Mouse (Mus musculus) heart, embryonic 11.5 days (tissue): ENCODE data around the gene Sertad4. TPM values are rescaled to one million over a fixed set of nuclear protein-coding genes. Genes with fewer than 3 reads are reported as not detected.

Experiments used
- ATAC-seq: fragments of 200-750 bp; cut with Nextera tagmentation; replicated peaks from 2 replicates; pipeline ENCODE4 v1.8.0; 2017; ENCODE audit warnings: moderate library complexity; ENCODE audit not compliant: insufficient number of reproducible peaks, low FRiP score, low TSS enrichment
- H3K27ac ChIP-seq: fragments of 300-500 bp; sonication (generic); 2 replicates; pipeline ENCODE4 v1.5.1; 2014; ENCODE audit warnings: mild to moderate bottlenecking, low read depth, low read length
- H3K27me3 ChIP-seq: fragments of 300-500 bp; sonication (generic); 2 replicates; pipeline ENCODE4 v1.6.1; 2014; ENCODE audit warnings: mild to moderate bottlenecking, low read length, mixed read lengths; ENCODE audit not compliant: control insufficient read depth, insufficient read depth
- H3K36me3 ChIP-seq: fragments of 300-500 bp; sonication (generic); 2 replicates; pipeline ENCODE4 v1.6.1; 2014; ENCODE audit warnings: mild to moderate bottlenecking, low read length, moderate library complexity, mixed read lengths; ENCODE audit not compliant: control insufficient read depth, insufficient read depth
- H3K4me1 ChIP-seq: fragments of 300-500 bp; sonication (generic); 2 replicates; pipeline ENCODE4 v1.6.1; 2014; ENCODE audit warnings: low read length; ENCODE audit not compliant: control insufficient read depth, insufficient read depth
- H3K4me2 ChIP-seq: fragments of 300-500 bp; sonication (generic); 2 replicates; pipeline ENCODE4 v1.6.1; 2014; ENCODE audit warnings: mild to moderate bottlenecking, moderate library complexity
- H3K4me3 ChIP-seq: fragments of 300-500 bp; sonication (generic); 2 replicates; pipeline ENCODE4 v1.5.1; 2014; ENCODE audit warnings: low read depth, low read length
- H3K9ac ChIP-seq: fragments of 300-500 bp; sonication (generic); 2 replicates; pipeline ENCODE4 v1.6.1; 2014; ENCODE audit warnings: mild to moderate bottlenecking, low read depth, low read length, moderate library complexity
- H3K9me3 ChIP-seq: fragments of 300-500 bp; sonication (generic); replicated peaks from 2 replicates; pipeline ENCODE4 v1.6.1; 2016; ENCODE audit warnings: low read length; ENCODE audit not compliant: control insufficient read depth
- WGBS: fragments of 180-500 bp; shearing (Covaris S2); extraction: QIAGEN DNeasy Blood & Tissue Kit; methylation state at CpG from one replicate; pipeline ENCODE4 v1.1.7; 2014; ENCODE audit not compliant: insufficient replicate concordance; 5-methylcytosine and 5-hydroxymethylcytosine counted together
- polyA plus RNA-seq: library from polyadenylated mRNA; unstranded; fragments of >200 nt; fragmentation: Nextera tagmentation; extraction: Ambion mirVana; gene quantifications from 2 replicates; pipeline ENCODE4 v1.2.1, GENCODE M21; 2014

The Sertad4 gene
- polyA plus RNA-seq, 1 experiment from 2014 or later: 8.9 TPM

DNA sequence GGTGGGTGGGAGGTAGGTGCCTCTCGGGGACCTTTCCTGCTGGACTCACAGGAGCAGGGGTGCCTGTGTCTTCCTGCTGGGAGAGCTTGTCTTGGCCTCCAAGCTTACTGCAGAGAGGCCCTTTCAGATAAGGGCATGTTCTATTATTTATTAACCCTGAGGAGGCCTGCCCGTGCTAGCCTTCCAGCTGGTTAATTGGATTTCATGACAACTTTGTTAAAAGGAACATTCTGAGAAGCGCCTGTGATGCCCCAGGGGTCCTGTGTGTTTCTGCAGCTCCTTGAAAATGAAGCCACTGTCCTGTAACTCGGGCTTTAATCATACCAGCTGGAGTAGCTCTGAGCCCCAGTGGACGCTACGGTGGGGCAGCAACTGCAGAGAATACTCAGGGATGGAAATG, 25.1 kb downstream of the Sertad4 start:
- peaks cover 22% of the 10 kb centered on the region for H3K27me3 ChIP-seq
- no peak overlapping the region for H3K4me3 ChIP-seq
- H3K36me3 ChIP-seq: no peaks in the 10 kb centered on the region
- no peaks in the 10 kb centered on the region for H3K9me3 ChIP-seq
- H3K4me2 ChIP-seq: no peak overlapping the region
- peaks cover 27% of the 10 kb centered on the region for H3K4me1 ChIP-seq
- H3K27ac ChIP-seq: no peak overlapping the region
- no peak for ATAC-seq
- 0 out of 2 replicates have a peak overlapping the region, but pooled peaks have one; percentile 5 for H3K9ac ChIP-seq
- WGBS: 26% methylated on average over 6 of the region's 6 CpGs

DNA sequence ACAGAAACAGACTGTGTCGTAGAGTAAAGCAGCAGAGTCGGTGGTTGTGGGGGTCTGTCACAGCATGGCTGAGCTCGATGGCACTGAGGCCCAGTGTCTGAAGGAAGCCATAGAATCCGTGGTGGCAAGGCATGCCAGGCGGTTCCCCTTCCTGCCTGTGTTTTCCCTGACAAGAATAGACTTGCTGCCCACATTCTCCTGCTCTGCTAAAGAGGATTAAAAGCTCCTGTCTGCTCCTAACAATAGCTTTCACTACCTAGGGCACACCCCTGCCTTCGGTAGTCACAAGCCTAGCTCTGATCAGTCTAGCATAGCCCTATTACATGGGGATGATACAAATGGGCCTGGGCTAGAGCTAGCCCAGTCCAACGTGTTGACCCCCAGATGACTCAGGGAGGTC, 26.6 kb downstream of the Sertad4 start:
- Histone ChIP-seq H3K4me3 (no peak overlapping the region), H3K4me1 (peaks cover 18% of the 10 kb centered on the region), H3K9me3 (no peaks in the 10 kb centered on the region), H3K9ac (no peak overlapping the region), H3K4me2 (no peak overlapping the region), H3K27ac (no peak overlapping the region), H3K27me3 (peaks cover 17% of the 10 kb centered on the region), H3K36me3 (no peaks in the 10 kb centered on the region)
- 56% methylated on average over 7 of the region's 7 CpGs for WGBS
- ATAC-seq: no peak

DNA sequence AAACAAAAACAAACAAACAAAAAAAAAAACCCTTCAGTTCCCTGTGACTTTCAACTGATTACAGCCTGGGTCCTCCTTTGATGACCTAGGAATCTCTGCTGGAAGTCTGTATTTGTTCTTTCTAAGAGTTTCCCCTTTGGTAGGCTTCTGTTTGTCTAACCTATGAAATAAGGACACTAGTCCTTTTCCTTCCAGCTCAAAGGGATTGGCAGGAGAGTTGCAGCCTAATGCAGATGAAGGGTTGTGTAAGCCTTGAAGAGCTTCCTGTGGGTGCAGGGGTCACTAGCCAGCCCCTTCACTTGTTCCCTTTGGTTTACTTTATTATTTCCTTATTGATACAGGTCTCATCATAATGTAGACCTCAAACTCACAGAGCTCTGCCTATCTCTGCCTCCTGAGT, 27.6 kb downstream of the Sertad4 start:
- no peak for ATAC-seq
- H3K4me1 ChIP-seq: peaks cover 19% of the 10 kb centered on the region

DNA sequence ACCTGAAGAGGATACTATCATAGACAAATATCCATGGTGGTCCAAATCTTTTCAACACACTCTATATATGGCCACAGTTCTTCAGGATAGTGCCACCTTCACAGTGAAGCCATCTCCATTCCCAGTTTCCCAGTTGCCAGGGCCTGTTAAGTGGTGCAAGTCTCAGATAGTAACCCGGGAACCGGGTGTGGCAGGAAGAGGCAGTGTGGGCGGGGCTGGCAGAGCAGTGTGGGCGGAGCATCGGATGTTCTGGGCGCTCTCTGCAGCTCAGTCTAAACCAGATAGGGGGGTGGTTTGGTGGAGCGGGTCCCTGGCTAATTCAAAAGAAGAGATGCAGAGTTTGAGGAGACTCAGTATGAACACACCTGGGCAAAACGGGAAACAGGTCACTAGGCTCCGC, 29.8 kb downstream of the Sertad4 start:
- Histone ChIP-seq H3K27ac (no peak overlapping the region), H3K27me3 (no peaks in the 10 kb centered on the region), H3K9ac (no peak overlapping the region), H3K9me3 (no peaks in the 10 kb centered on the region), H3K4me2 (no peak overlapping the region), H3K36me3 (no peaks in the 10 kb centered on the region), H3K4me3 (no peak overlapping the region), H3K4me1 (peaks cover 24% of the 10 kb centered on the region)
- WGBS: 19% methylated on average over 9 of the region's 9 CpGs
- ATAC-seq: no peak

More for the DNA sequence above, 27.6 kb downstream of the Sertad4 start:
- Histone ChIP-seq H3K4me3 (no peak overlapping the region), H3K9me3 (no peaks in the 10 kb centered on the region), H3K4me2 (no peak overlapping the region), H3K27ac (no peak overlapping the region), H3K27me3 (peaks cover 7% of the 10 kb centered on the region), H3K9ac (no peak overlapping the region), H3K36me3 (no peaks in the 10 kb centered on the region)

DNA sequence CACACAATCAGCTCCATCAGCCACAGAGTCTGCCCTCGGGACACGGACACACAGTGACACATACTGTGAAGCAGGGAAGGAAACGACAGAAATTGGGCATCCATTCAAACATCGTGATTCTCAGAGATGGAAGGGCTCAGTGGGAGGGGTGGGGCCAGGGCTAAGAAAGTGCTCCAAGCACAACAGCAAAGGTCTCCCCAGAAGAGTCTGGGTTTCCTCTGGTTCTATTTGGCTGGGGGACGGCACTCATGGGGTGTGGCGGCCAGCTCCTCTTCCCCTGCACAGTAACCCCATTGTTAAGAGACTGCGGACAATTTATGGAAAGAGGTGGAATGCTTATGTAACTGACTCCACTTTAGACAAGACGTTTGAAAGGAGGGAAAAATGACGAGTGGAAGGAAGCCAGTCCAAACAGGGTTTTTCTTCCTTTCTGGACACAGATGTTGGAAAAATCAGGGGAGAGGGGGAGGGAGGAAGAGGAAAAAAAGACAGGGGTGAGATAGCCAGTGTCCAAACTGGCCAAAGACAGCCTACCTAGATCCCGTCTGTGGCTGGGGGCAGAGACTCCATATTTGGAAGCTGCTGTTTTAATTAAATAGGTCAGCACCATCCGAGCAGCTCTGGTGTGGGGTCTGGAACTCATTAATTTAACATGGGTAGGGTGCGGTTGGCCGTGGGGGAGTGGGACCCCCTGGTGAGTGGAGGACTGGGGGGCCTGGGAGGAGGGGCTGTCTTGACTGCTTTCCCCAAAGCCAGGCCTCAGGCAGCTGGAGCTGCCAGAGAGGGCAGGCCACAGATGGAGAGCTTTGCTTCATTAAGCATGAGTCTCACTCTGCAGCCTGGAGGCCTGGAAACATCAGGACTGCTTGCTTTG, 32.7 kb downstream of the Sertad4 start:
- H3K9ac ChIP-seq: 0 out of 2 replicates have a peak overlapping the region, but pooled peaks have one; percentile 28
- H3K4me2 ChIP-seq: peak overlapping the region; percentile 31
- H3K9me3 ChIP-seq: no peaks in the 10 kb centered on the region
- peak; percentile 80 for ATAC-seq
- H3K27me3 ChIP-seq: peaks cover 2% of the 10 kb centered on the region; the same call in 1 of the 2 replicates
- peaks cover 19% of the 10 kb centered on the region for H3K4me1 ChIP-seq
- 28% methylated on average over 13 of the region's 13 CpGs for WGBS
- H3K36me3 ChIP-seq: no peaks in the 10 kb centered on the region
- H3K27ac ChIP-seq: peak overlapping the region; percentile 82
- no peak overlapping the region for H3K4me3 ChIP-seq

DNA sequence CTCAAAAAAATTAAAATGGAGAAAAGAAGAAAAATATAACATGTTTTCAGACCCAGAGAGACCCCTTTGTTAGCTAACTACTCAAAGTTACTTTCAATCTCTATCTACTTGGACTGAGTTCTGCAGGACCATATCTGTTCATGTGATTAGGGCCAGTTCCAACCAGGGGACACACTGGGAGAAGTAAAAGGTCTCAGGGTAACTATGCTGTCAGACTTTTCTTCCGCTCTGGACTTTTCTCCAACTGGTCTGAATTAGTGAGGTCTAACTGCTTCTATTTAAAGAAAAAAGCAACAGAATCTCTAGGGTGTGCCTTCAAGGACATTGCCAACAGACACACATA, 33.3 kb downstream of the Sertad4 start:
- H3K4me3 ChIP-seq: no peak overlapping the region
- 0 out of 2 replicates have a peak overlapping the region, but pooled peaks have one; percentile 28 for H3K9ac ChIP-seq
- peak overlapping the region; percentile 27 for H3K4me2 ChIP-seq
- H3K9me3 ChIP-seq: no peaks in the 10 kb centered on the region
- H3K36me3 ChIP-seq: no peaks in the 10 kb centered on the region
- ATAC-seq: no peak; the same call in 1 of the 2 replicates
- WGBS: 65% methylated on average over 1 of the region's 1 CpGs
- H3K27me3 ChIP-seq: peaks cover 2% of the 10 kb centered on the region; the same call in 1 of the 2 replicates
- peak overlapping the region; percentile 82 for H3K27ac ChIP-seq
- peaks cover 19% of the 10 kb centered on the region for H3K4me1 ChIP-seq

DNA sequence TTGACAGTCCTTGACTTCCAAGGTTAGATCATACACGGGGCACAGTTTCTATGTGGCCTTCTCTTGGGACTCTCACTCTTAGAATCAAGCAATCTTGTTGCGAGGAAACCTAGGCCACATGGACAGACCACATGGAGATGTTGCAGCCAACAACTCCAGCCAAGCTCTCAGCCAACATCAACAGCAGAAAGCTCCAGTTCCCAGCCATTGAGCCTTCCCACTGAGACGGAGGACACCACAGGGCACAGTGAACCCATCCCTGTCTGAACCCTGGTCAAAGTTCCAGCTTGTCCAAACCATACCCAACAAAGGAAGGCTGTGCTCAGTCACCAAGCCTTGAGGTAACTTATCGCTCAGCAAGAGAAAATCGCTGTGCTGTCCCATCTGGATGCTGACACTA, 37.2 kb downstream of the Sertad4 start:
- Histone ChIP-seq H3K4me3 (no peak overlapping the region), H3K9ac (no peak overlapping the region), H3K27me3 (peaks cover 2% of the 10 kb centered on the region; the same call in 1 of the 2 replicates), H3K9me3 (no peaks in the 10 kb centered on the region), H3K27ac (no peak overlapping the region), H3K4me1 (peaks cover 9% of the 10 kb centered on the region), H3K36me3 (no peaks in the 10 kb centered on the region), H3K4me2 (no peak overlapping the region)
- no peak for ATAC-seq
- 83% methylated on average over 5 of the region's 5 CpGs for WGBS

DNA sequence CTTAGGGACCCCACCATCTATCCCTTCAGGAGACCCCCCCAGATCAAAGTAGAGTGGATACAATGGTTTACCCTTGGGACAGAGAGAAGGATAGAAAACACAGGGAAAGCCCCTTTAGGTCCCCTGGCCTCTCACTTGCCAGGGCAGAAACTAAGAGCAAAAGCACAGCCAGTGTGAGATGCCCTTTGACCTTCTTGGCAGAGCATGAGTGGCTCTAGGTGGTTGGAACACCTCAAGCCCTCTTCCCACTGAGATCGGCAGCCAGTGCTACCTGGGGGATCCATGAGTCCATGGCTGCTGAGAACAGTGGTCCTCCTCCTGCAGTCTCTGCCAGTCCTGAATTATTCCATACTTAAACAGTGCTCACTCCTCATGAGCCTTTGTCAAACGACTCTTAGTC, 39.8 kb downstream of the Sertad4 start:
- WGBS: 49% methylated on average over 2 of the region's 2 CpGs
- Histone ChIP-seq H3K36me3 (no peaks in the 10 kb centered on the region), H3K9me3 (no peaks in the 10 kb centered on the region), H3K4me2 (no peak overlapping the region), H3K9ac (no peak overlapping the region), H3K4me3 (no peak overlapping the region), H3K27me3 (peaks cover 2% of the 10 kb centered on the region; the same call in 1 of the 2 replicates), H3K27ac (no peak overlapping the region), H3K4me1 (no peaks in the 10 kb centered on the region)
- ATAC-seq: no peak

DNA sequence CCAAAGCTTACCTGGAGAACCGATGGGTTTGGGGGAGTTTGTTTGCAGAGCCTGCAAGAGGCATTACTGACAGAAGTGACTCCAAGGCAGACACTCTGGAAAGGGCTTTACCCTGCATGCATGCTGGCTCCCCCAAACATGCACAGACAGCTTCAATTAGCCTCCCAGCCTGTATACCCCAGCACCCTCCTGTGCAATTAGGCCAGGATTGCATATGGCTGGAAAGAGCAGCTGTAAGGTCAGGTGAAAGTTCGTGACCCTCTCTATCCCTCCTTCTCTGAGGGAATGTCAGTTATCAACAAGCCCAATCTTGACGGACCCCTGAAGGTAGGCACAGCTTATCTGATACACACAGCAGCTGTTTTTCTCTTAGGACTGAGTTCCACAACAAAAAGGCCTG, 40.9 kb downstream of the Sertad4 start:
- H3K36me3 ChIP-seq: no peaks in the 10 kb centered on the region
- H3K4me3 ChIP-seq: no peak overlapping the region
- no peak overlapping the region for H3K9ac ChIP-seq
- no peaks in the 10 kb centered on the region for H3K4me1 ChIP-seq
- H3K27ac ChIP-seq: no peak overlapping the region
- WGBS: 42% methylated on average over 3 of the region's 3 CpGs
- no peaks in the 10 kb centered on the region for H3K9me3 ChIP-seq
- no peak overlapping the region for H3K4me2 ChIP-seq
- no peak for ATAC-seq
- H3K27me3 ChIP-seq: peaks cover 2% of the 10 kb centered on the region; the same call in 1 of the 2 replicates
